Mouse (Mus musculus) left cerebral cortex, adult 8-10 months (tissue): ENCODE measurements at regions not wholly inside any gene's neighbourhood (a gene's known extent, or its start where the extent isn't known, plus 50 kb on each side); places are given as distances from the start of the nearest gene placed in this dataset.

Source experiments
- DNase-seq, 2 experiments: peaks; one replicate each; pipeline ENCODE4 v3.0.0; 2022; ENCODE audit warnings: low spot score in 2 of 2

DNA sequence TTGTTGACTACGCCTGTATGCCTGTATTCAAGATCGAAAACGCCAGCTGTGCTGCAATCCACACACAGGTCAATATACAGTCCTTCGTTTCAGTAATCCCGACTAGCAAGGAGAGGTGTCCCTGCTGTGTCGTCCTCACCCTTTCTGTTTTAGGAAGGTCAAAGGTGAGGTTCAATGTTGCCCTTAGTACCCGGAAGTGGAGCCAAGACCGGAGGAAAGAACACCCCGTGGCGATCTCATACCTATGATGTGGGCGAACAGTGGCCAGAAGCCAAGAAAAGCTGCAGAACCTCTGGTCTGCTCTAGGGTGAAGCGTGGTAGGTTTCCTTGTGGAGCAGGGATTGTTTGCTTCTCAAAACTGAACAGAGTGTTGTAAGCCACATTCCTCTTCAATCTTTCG is 217.9 kb upstream of the Nr2f2 start:
- no peak for DNase-seq

DNA sequence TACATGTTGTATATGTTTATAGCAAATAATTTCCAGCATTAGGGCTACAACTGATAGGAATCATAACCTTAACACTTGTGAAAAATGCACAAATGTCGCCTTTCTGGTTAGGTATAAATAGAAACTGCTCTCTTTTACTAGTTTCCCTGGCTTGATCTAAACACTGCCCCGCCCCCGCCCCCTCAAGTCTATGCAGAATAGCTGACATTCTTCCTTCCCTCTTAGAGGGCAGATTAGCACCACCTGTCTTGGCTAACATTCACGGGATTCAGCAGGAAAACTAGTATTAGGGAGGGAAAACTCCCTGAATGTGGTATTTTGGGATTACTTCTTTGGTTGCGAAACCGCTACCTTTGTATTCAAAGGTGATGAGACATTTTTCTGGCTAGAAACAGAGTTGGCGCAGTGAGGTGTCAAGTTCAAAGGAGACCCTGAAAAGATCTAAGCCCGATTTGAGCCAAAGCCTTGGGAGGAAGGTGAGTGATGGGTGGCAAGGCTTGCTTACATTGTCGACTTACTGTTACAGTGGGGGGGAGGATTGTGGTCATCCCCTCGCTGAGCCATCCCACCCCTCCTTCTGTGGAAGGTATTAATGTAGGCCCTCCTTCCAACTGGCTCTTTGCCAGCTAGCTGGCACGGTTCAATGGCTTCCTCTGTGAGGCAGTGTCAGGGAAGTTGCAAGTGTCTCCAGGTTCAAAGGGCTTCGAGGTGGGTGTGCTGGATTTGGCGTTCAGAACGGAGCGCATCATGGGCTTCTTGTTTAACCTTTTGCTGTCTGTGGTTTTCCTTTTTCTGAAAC is 209.8 kb upstream of the Nr2f2 start:
- DNase-seq = no peak

- no peak for DNase-seq
Measured at GRCm38 (mm10) chr7:70575614-70576013, 209.1 kb upstream of the Nr2f2 start.

DNA sequence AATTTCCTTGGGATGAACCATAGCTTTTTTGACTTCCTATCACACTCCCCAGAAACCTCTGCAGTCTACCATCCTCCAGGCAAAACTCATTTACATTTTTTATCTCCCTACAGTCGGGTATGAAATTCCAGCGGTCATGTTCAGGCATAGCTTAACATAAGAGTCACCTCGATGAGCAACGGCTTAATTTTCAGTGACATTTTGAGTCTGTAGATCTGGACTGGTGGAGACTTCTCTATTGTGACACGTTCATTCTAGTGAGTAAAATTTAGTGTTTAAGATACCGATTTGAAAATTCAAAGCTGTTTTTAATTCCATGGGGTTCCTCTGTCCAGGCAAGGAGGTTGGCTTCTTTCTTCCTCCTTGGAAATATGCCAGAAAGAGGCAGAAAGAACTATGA is 207.7 kb upstream of the Nr2f2 start:
- DNase-seq = no peak

- DNase-seq = no peak
Measured at GRCm38 (mm10) chr7:70565034-70565433, 198.5 kb upstream of the Nr2f2 start.

DNA sequence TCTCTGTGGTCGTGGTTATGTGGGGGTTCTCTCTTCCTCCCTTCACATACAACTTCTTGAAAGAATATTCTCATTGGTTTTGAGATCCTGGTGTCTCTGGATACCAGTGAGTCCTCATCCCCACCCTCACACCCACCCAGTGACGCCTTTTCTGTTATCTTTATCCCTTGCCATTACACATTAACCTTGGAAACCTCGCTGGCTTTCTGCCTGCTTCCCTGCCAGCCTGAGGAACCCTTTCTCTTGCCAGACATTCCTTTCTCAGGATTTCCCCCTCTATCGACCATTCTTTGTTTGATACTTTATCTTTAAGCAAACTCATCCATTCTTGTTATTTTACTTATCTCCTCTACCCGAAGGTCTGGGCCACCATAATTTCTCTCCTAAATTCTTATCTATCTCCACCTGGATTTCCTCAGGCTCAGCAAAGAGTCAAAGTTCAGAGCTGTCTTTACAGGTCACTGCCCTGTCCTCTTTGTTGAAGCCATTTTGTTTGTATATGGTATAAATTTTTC is 182.5 kb upstream of the Nr2f2 start:
- DNase-seq = no peak

DNA sequence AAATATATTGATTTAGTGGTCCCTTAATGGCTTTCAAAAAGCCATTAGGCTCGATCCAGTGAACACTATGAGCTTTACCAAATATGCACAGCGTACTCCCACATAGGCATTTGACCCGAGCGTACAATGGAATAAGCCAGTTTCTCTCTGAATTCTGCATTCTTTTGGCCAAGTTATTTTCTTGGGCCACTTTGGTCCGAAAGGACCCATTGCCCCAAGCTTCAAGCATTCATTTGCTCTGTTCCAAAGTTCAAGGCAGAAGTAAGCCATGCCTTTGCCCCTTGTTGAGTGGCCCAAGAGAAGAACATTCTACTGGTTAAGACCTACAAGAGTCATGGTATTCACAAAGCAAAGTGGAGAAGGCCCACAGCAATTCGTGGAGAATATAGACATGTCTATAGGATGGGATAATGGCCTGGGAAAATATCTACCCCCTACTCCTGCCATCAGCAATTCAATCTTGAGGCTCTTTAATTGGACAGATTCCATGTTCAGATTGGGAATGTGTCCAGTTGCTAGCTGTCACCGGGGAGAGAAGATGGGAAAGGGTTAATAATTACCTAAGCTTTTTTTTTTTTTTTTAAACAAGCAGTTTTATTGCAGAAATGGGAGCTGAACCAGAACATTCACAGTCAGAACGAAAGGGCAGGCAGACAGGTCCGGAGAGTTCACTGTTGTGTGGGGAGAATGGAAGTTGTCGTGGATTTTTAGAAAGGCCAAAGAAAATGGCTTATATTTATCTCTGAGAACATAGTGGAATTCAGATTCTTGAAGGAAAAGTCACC is 175.5 kb upstream of the Nr2f2 start:
- DNase-seq = no peak

DNA sequence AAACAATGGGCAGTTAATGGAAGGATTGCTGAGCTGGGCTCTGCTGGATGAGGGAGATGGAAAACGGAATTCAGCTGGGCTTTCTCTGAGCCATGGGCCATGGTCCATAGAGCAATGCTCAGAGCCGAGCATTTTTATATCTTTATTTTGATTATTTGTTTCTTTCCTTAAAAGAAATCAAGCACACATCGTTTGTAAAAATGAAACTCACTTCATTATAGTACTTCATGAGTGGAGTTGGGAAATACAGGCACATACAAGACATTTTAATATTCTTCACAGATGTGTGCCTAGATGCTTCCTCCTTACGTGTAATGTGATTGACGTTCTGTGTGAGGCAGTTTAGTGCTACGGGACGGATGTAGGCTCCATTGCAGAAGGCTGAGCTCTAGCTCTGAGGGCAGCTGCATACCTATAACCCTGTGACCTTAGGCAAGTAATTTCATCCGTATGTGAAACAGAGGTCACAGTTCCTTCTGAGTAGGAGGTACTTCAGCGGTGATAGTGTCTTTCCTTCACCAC is 172.6 kb upstream of the Nr2f2 start:
- no peak for DNase-seq

- DNase-seq = no peak
Measured at GRCm38 (mm10) chr7:70536046-70536445, 169.5 kb upstream of the Nr2f2 start.

- no peak for DNase-seq
Measured at GRCm38 (mm10) chr7:70533552-70533951, 167.0 kb upstream of the Nr2f2 start.

DNA sequence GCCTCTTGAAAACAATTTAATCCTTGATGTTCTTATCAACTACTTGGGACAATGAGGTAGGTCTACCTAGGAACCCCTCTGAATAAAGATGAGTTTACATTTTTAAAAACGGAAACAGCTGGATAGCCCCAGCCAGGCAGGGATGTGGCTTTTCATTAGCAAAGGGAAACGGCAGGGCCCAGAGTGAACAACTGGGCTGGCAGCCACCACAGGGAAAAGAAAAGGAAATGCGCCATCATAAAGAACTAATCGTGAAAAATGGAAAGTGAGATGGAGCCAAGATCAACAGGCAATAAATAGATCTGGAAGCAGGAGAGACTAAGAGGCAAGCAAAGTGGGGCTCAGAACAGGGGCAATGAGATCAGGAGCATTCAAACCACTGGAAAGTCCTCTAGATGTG is 161.4 kb upstream of the Nr2f2 start:
- DNase-seq = no peak

- DNase-seq = no peak
Measured at GRCm38 (mm10) chr7:70525372-70525771, 158.8 kb upstream of the Nr2f2 start.

DNA sequence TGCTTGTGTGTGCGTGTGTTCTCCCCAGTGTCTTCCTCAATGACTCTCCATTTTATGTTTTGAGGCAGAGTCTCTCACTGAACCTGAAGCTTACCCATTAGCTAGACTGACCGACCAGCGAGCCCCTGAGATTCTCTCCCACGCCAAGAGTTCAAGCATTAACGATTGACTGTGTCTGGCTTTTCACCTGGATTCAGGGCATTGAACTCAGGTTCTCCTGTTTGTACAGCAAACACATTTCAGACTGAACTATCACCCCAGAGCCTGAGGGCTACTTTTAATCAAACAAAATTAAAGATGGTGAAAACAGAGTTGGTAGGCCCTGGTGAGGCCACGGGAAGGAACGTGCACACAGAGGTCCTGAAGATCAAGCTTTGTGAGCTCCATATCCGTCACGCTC is 158.2 kb upstream of the Nr2f2 start:
- no peak for DNase-seq

DNA sequence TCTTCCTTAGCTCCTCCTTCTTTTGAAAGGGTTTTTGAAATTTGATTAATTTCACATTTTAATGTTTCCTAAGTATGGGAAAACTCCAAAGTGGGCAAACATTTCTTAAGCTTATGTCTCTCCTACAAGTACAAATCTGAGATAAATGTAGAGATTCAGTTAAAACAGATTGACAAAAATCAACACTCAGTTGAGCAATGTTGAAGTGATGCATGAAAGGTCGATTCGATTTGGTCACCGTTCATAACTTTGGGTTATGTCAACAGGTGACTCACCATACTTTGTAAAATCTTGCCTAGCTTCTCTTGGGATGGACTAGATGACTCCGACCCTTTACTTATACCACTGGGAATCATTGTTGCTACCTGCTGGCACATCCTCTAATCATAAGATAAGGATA is 157.7 kb upstream of the Nr2f2 start:
- DNase-seq = no peak

- DNase-seq = no peak
Measured at GRCm38 (mm10) chr7:70516741-70517140, 150.2 kb upstream of the Nr2f2 start.

- DNase-seq = no peak
Measured at GRCm38 (mm10) chr7:70515341-70515851, 148.9 kb upstream of the Nr2f2 start.

DNA sequence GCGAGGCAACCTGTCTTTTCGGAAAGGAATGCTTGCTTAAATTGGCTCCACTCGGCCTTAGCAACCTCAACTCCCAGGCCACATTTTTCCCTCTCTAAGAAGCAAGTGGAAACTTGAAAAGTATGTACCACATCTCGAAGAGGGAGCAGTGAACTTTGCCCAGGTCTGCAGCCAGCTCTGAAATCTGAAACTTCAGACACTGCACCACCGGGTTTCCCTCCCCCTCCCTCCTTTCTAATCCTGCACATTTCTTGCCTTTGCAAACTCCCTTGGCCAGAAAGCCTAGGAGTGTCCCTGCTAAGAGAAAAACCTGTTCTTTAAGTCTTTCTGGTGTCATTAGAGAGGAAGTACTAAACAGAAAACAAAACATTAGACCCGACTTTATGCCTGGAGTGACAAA is 148.1 kb upstream of the Nr2f2 start:
- DNase-seq = no peak

GRCm38 (mm10) chr7:70512354-70512753 is 145.8 kb upstream of the Nr2f2 start:
- DNase-seq = no peak

DNA sequence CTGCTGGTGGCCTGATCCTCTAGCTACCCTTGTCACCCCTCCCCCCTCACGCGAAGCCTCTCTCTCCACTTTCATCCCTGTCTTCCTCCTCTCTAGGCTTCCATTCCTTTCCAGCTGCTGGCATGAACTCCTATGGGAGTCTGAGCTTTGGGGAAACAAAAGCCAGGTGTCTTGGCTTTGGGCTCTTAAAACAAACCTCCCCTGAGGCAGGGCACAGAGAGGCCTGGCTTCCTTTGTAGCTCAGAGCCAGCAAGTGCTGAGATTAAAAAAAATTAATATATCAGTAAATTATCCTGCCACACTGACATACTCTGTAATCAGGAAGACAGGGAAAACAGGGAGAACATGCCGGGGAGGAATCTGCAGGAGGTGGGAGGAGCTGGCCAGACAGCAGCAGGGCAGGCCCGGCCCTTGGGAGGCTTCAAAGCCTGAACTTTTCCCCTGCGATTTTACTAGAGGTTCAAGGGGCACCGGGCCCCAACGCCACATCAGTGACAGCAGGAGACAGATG is 139.2 kb upstream of the Nr2f2 start:
- no peak for DNase-seq

DNA sequence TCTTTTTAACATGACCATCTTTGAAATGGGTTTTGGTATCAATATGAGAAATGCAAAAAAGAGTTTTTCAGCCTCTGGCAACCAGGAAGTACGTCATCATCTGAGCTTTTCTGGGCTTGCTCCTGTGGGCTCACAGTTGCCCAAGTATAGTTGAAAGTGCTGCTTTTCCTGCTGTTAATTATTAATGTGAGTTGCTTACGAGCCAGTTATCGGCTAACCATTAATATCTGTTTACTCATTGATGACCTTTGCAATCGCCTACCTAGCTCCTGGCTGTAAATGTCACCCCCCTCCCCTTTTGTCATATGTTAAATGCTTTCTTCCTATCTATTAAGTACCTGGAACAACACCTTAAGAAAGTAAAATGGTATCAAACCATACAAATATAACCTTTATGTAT is 135.3 kb upstream of the Nr2f2 start:
- DNase-seq = no peak

- no peak for DNase-seq
Measured at GRCm38 (mm10) chr7:70496541-70497154, 130.1 kb upstream of the Nr2f2 start.

DNA sequence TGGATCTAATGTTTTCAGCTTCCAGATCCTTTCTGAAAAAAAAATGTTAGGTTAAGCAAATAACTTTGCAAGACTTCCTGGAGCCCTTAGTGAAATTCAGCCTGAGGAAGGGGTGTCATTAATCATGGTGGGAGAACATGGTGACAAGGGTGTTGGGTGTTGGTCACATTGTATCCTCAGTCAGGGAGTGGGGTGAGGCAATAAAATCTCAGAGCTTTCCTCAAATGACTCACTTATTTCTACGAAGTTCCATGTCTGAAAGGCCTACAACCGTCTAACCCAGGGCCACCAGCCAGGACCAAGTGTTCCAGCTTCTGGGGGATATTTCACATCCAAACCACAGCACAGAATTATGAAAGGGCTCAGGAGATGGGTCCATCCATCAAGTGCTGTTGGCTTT is 117.7 kb upstream of the Nr2f2 start:
- no peak for DNase-seq
